Mouse (Mus musculus) adrenal gland, adult 2 months (tissue): ENCODE results near the gene Cyp20a1. TPM values are rescaled to one million over a fixed set of nuclear protein-coding genes. Genes with fewer than 3 reads are reported as not detected.

Source experiments
- polyA plus RNA-seq: library from polyadenylated mRNA; depleted of rRNA; stranded (reverse); fragments of >200 nt; gene quantifications from 2 replicates; pipeline ENCODE4 v1.2.3, GENCODE M21; 2012; rRNA removed
- total RNA-seq, 2 experiments: library from RNA; stranded (reverse); gene quantifications; 2 replicates each; pipeline ENCODE4 v1.2.3; 2021

The Cyp20a1 gene
- total and polyA plus RNA-seq, 3 experiments: 3.7 to 38.4 (median 33.4) TPM

Other genes with a start within 250 kb of the Cyp20a1 start
- gene Carf, start 245.1 kb upstream of the Cyp20a1 start, total RNA-seq: 10 to 100 TPM; 10.5 to 11.7 TPM
- gene Carf, start 245.1 kb upstream of the Cyp20a1 start, polyA plus RNA-seq: 0.81 and 1.3 TPM in 2 replicates
- 10 to 100 TPM; 15.8 to 17.8 TPM for gene Wdr12, start 244.7 kb upstream of the Cyp20a1 start, total RNA-seq
- 1.8 TPM in 2 replicates for gene Wdr12, start 244.7 kb upstream of the Cyp20a1 start, polyA plus RNA-seq
- gene Nbeal1, start 162.7 kb upstream of the Cyp20a1 start, total RNA-seq: 10 to 100 TPM; 51.9 to 73.4 TPM
- gene Nbeal1, start 162.7 kb upstream of the Cyp20a1 start, polyA plus RNA-seq: 0.77 and 1.1 TPM in 2 replicates
- 10 to 100 TPM; 34.1 to 34.5 TPM for gene Abi2, start 66.3 kb downstream of the Cyp20a1 start, total RNA-seq
- gene Abi2, start 66.3 kb downstream of the Cyp20a1 start, polyA plus RNA-seq: 4.0 and 5.9 TPM in 2 replicates
- gene Raph1, start 223.8 kb downstream of the Cyp20a1 start, total RNA-seq: 100 to 1,000 TPM; 123 to 150 TPM
- gene Raph1, start 223.8 kb downstream of the Cyp20a1 start, polyA plus RNA-seq: 7.0 and 7.5 TPM in 2 replicates